Mouse (Mus musculus) midbrain, embryonic 11.5 days (tissue): ENCODE results near the gene Asgr1. TPM values are rescaled to one million over a fixed set of nuclear protein-coding genes. Genes with fewer than 3 reads are reported as not detected.
"Not testable (repeated sequence)": the region's sequence is repeated elsewhere in the genome, so short reads cannot be mapped to it uniquely, and the experiment has no call there.

Experiments used
- ATAC-seq: fragments of 200-750 bp; cut with Nextera tagmentation; 2 replicates; pipeline ENCODE4 v1.8.0; 2017; ENCODE audit warnings: moderate TSS enrichment, moderate library complexity; ENCODE audit not compliant: low FRiP score
- DNase-seq: peaks from one replicate; pipeline ENCODE4 v3.0.0; 2015; ENCODE audit warnings: low spot score; ENCODE audit errors: missing footprints
- H3K27ac ChIP-seq: fragments of 300-500 bp; sonication (generic); 2 replicates; pipeline ENCODE4 v1.5.1; 2014; ENCODE audit warnings: low read depth, low read length
- H3K27me3 ChIP-seq: fragments of 300-500 bp; sonication (generic); 2 replicates; pipeline ENCODE4 v1.6.1; 2014; ENCODE audit warnings: mild to moderate bottlenecking, low read length, moderate library complexity, mixed read lengths; ENCODE audit not compliant: control insufficient read depth, insufficient read depth
- H3K36me3 ChIP-seq: fragments of 300-500 bp; sonication (generic); 2 replicates; pipeline ENCODE4 v1.6.1; 2014; ENCODE audit warnings: mild to moderate bottlenecking, low read length, moderate library complexity, mixed read lengths; ENCODE audit not compliant: control insufficient read depth, insufficient read depth
- H3K4me1 ChIP-seq: fragments of 300-500 bp; sonication (generic); 2 replicates; pipeline ENCODE4 v1.6.1; 2014; ENCODE audit warnings: low read length; ENCODE audit not compliant: control insufficient read depth, insufficient read depth
- H3K4me2 ChIP-seq: fragments of 300-500 bp; sonication (generic); 2 replicates; pipeline ENCODE4 v1.6.1; 2014; ENCODE audit warnings: mild to moderate bottlenecking, moderate library complexity
- H3K4me3 ChIP-seq: fragments of 300-500 bp; sonication (generic); 2 replicates; pipeline ENCODE4 v1.5.1; 2014; ENCODE audit warnings: low read depth, low read length
- H3K9ac ChIP-seq: fragments of 300-500 bp; sonication (generic); 2 replicates; pipeline ENCODE4 v1.6.1; 2014; ENCODE audit warnings: low read length
- H3K9me3 ChIP-seq: fragments of 300-500 bp; sonication (generic); 2 replicates; pipeline ENCODE4 v1.6.1; 2016; ENCODE audit warnings: low read length; ENCODE audit not compliant: control insufficient read depth
- WGBS: fragments of 180-500 bp; shearing (Covaris S2); extraction: QIAGEN DNeasy Blood & Tissue Kit; methylation state at CpG from one replicate; pipeline ENCODE4 v1.1.7; 2014; 5-methylcytosine and 5-hydroxymethylcytosine counted together
- polyA plus RNA-seq: library from polyadenylated mRNA; unstranded; fragments of >200 nt; fragmentation: Nextera tagmentation; extraction: Ambion mirVana; gene quantifications from 2 replicates; pipeline ENCODE4 v1.2.1, GENCODE M21; 2014

Gene Asgr1
- polyA plus RNA-seq, 1 experiment from 2014 or later = 0.23 TPM

GRCm38 (mm10) chr11:70070603-70071002 is 16.7 kb downstream of the Asgr1 start:
- not testable (repeated sequence) for H3K4me1 ChIP-seq, H3K27me3 ChIP-seq, H3K9ac ChIP-seq, H3K36me3 ChIP-seq, H3K4me3 ChIP-seq, H3K9me3 ChIP-seq, H3K27ac ChIP-seq, H3K4me2 ChIP-seq, ATAC-seq
- DNase-seq = peak; percentile 17
- WGBS = 92% methylated on average over 3 of the region's 3 CpGs

GRCm38 (mm10) chr11:70074379-70075071 is 20.6 kb downstream of the Asgr1 start:
- ATAC-seq = 0 out of 2 replicates have a peak, but pooled peaks have one; percentile 24
- H3K9me3 ChIP-seq = no peaks in the 10 kb centered on the region
- no peak overlapping the region for H3K4me3 ChIP-seq
- H3K27ac ChIP-seq = no peak overlapping the region
- no peaks in the 10 kb centered on the region for H3K36me3 ChIP-seq
- no peak overlapping the region for H3K9ac ChIP-seq
- H3K27me3 ChIP-seq = no peaks in the 10 kb centered on the region
- WGBS = 38% methylated on average over 17 of the region's 17 CpGs
- peak; percentile 97 for DNase-seq
- H3K4me2 ChIP-seq = peak overlapping the region; percentile 23; the same call in 1 of the 2 replicates
- no peaks in the 10 kb centered on the region for H3K4me1 ChIP-seq

GRCm38 (mm10) chr11:70075581-70075980 is 21.7 kb downstream of the Asgr1 start:
- Histone ChIP-seq H3K9me3 (no peaks in the 10 kb centered on the region), H3K4me3 (no peak overlapping the region), H3K4me2 (no peak overlapping the region), H3K27ac (no peak overlapping the region; the same call in 1 of the 2 replicates), H3K36me3 (no peaks in the 10 kb centered on the region), H3K4me1 (no peaks in the 10 kb centered on the region), H3K27me3 (no peaks in the 10 kb centered on the region), H3K9ac (no peak overlapping the region)
- DNase-seq (no peak), ATAC-seq (no peak)
- WGBS = 89% methylated on average over 6 of the region's 6 CpGs

- 67% methylated on average over 3 of the region's 3 CpGs for WGBS
- H3K4me3 ChIP-seq = no peak overlapping the region
- no peak for ATAC-seq
- no peaks in the 10 kb centered on the region for H3K4me1 ChIP-seq
- H3K27me3 ChIP-seq = no peaks in the 10 kb centered on the region
- no peaks in the 10 kb centered on the region for H3K9me3 ChIP-seq
- no peak overlapping the region for H3K9ac ChIP-seq
- DNase-seq = no peak
- no peak overlapping the region for H3K27ac ChIP-seq
- no peak overlapping the region for H3K4me2 ChIP-seq
- no peaks in the 10 kb centered on the region for H3K36me3 ChIP-seq
These were observed 23.6 kb downstream of the Asgr1 start for GRCm38 (mm10) chr11:70077441-70077840.

GRCm38 (mm10) chr11:70079175-70079574 is 25.3 kb downstream of the Asgr1 start:
- WGBS = 72% methylated on average over 6 of the region's 6 CpGs
- no peak overlapping the region for H3K4me3 ChIP-seq
- no peak overlapping the region for H3K9ac ChIP-seq
- no peak overlapping the region for H3K27ac ChIP-seq
- no peaks in the 10 kb centered on the region for H3K36me3 ChIP-seq
- DNase-seq (no peak), ATAC-seq (no peak)
- no peaks in the 10 kb centered on the region for H3K9me3 ChIP-seq
- no peak overlapping the region for H3K4me2 ChIP-seq
- H3K4me1 ChIP-seq = no peaks in the 10 kb centered on the region
- no peaks in the 10 kb centered on the region for H3K27me3 ChIP-seq

GRCm38 (mm10) chr11:70079928-70080327 is 26.0 kb downstream of the Asgr1 start:
- H3K4me3 ChIP-seq = no peak overlapping the region
- no peaks in the 10 kb centered on the region for H3K27me3 ChIP-seq
- no peak for ATAC-seq
- no peaks in the 10 kb centered on the region for H3K9me3 ChIP-seq
- no peak overlapping the region for H3K27ac ChIP-seq
- H3K36me3 ChIP-seq = no peaks in the 10 kb centered on the region
- no peak overlapping the region for H3K4me2 ChIP-seq
- no peak for DNase-seq
- 84% methylated on average over 7 of the region's 7 CpGs for WGBS
- no peaks in the 10 kb centered on the region for H3K4me1 ChIP-seq
- H3K9ac ChIP-seq = no peak overlapping the region

GRCm38 (mm10) chr11:70080803-70081590 is 27.1 kb downstream of the Asgr1 start:
- no peaks in the 10 kb centered on the region for H3K27me3 ChIP-seq
- no peak overlapping the region for H3K4me2 ChIP-seq
- H3K27ac ChIP-seq = no peak overlapping the region
- DNase-seq = no peak
- no peaks in the 10 kb centered on the region for H3K9me3 ChIP-seq
- H3K9ac ChIP-seq = no peak overlapping the region
- H3K36me3 ChIP-seq = no peaks in the 10 kb centered on the region
- H3K4me1 ChIP-seq = no peaks in the 10 kb centered on the region
- H3K4me3 ChIP-seq = no peak overlapping the region
- 89% methylated on average over 15 of the region's 15 CpGs for WGBS
- no peak for ATAC-seq

- Histone ChIP-seq H3K36me3 (no peaks in the 10 kb centered on the region), H3K9me3 (no peaks in the 10 kb centered on the region), H3K27ac (no peak overlapping the region), H3K27me3 (no peaks in the 10 kb centered on the region), H3K4me2 (no peak overlapping the region), H3K4me1 (no peaks in the 10 kb centered on the region), H3K9ac (no peak overlapping the region), H3K4me3 (no peak overlapping the region)
- ATAC-seq (no peak), DNase-seq (no peak)
- WGBS = 82% methylated on average over 8 of the region's 8 CpGs
These were observed 30.7 kb downstream of the Asgr1 start for GRCm38 (mm10) chr11:70084563-70084962.
